Mouse (Mus musculus): Measurements from ENCODE around the gene Lsamp. TPM values are rescaled to one million over a fixed set of nuclear protein-coding genes. Genes with fewer than 3 reads are reported as not detected.

Gene Lsamp
- polyA plus RNA-seq, 1 experiment from 2014 or later = 4.0 TPM

GRCm38 (mm10) chr16:41826899-41827604, 1842.9 kb downstream of the Lsamp start:
- no peak overlapping the region for H3K27ac ChIP-seq
- no peaks in the 10 kb centered on the region for H3K27me3 ChIP-seq (replicated peaks)
- ATAC-seq = no peak
- no peaks in the 10 kb centered on the region for H3K36me3 ChIP-seq
- H3K4me1 ChIP-seq (replicated peaks) = no peaks in the 10 kb centered on the region
- H3K9ac ChIP-seq = no peak overlapping the region
- no peak overlapping the region for H3K4me2 ChIP-seq (replicated peaks)
- no peaks in the 10 kb centered on the region for H3K9me3 ChIP-seq
- 65% methylated on average over 5 of the region's 5 CpGs for WGBS
- H3K4me3 ChIP-seq (replicated peaks) = no peak overlapping the region

DNA sequence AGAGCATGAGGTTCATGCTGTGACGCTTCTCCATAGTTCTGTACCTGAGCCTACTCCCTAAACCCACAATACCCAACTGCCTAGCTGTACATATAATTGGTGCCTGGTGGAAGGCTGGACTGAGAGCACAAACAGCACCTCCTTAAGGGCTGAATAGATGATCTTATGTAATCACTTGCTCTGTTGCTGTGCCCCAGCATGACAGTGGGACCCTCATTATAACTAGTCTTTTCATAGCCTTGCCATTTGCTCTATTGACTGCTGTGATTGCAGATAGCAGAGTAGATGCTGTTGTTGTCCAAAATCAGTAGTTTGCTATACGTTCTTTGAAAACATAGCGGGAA, 1843.4 kb downstream of the Lsamp start:
- Histone ChIP-seq H3K4me2 (replicated peaks) (no peak overlapping the region), H3K27ac (no peak overlapping the region), H3K9ac (no peak overlapping the region), H3K27me3 (replicated peaks) (no peaks in the 10 kb centered on the region), H3K36me3 (no peaks in the 10 kb centered on the region), H3K4me1 (replicated peaks) (no peaks in the 10 kb centered on the region), H3K4me3 (replicated peaks) (no peak overlapping the region), H3K9me3 (no peaks in the 10 kb centered on the region)
- WGBS = 86% methylated on average over 3 of the region's 3 CpGs
- no peak for ATAC-seq

DNA sequence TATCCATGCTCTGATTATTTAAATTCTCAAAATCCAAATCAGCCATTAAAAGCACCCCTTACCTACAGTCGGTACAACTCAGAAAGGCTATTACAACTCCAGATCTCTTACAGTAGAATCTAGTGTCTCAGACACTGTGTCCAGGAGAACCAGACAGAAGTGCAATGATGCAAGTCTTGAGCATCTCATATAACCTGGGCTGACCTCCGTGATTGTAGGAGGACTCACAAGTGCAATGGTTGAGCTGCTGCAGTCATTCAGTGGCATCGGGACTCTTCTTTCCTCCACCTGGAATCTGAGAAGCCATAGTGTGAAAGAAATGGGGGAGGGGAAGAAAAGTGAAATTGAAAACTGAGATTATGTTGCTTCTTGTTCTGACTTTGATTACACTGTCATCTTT, 1850.5 kb downstream of the Lsamp start:
- H3K4me3 ChIP-seq (replicated peaks) = no peak overlapping the region
- no peak overlapping the region for H3K9ac ChIP-seq
- no peaks in the 10 kb centered on the region for H3K9me3 ChIP-seq
- ATAC-seq = no peak
- H3K4me2 ChIP-seq (replicated peaks) = no peak overlapping the region
- H3K27ac ChIP-seq = no peak overlapping the region
- H3K27me3 ChIP-seq (replicated peaks) = no peaks in the 10 kb centered on the region
- H3K36me3 ChIP-seq = no peaks in the 10 kb centered on the region
- WGBS = 82% methylated on average over 3 of the region's 3 CpGs
- H3K4me1 ChIP-seq (replicated peaks) = no peaks in the 10 kb centered on the region

DNA sequence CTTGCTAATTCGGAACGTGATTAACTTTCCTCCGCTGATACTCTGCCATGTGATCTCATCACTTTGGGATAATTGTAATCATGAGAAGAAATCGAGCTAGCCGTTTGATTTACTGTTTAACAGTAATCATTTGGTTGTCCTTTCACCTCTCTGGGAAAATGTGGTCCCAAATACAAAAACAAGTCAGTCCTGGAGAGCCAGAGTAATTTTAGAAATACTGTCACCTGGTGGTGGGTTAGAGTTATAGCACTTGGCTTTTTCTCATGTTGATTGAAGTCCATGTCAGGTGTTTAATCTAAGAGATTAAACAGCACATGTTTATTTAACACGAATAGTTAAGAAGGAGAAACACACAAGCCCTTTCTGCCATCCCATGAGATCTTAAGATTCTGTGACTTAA, 1851.6 kb downstream of the Lsamp start:
- H3K9ac ChIP-seq = no peak overlapping the region
- H3K4me3 ChIP-seq (replicated peaks) = no peak overlapping the region
- H3K4me2 ChIP-seq (replicated peaks) = no peak overlapping the region
- no peak for ATAC-seq
- no peak overlapping the region for H3K27ac ChIP-seq
- no peaks in the 10 kb centered on the region for H3K27me3 ChIP-seq (replicated peaks)
- H3K36me3 ChIP-seq = no peaks in the 10 kb centered on the region
- H3K9me3 ChIP-seq = no peaks in the 10 kb centered on the region
- no peaks in the 10 kb centered on the region for H3K4me1 ChIP-seq (replicated peaks)
- 52% methylated on average over 6 of the region's 6 CpGs for WGBS

GRCm38 (mm10) chr16:41839751-41840404, 1855.7 kb downstream of the Lsamp start:
- no peak overlapping the region for H3K4me3 ChIP-seq (replicated peaks)
- H3K9me3 ChIP-seq = no peaks in the 10 kb centered on the region
- no peak for ATAC-seq
- no peaks in the 10 kb centered on the region for H3K27me3 ChIP-seq (replicated peaks)
- H3K27ac ChIP-seq = no peak overlapping the region
- no peaks in the 10 kb centered on the region for H3K36me3 ChIP-seq
- H3K4me2 ChIP-seq (replicated peaks) = no peak overlapping the region
- H3K4me1 ChIP-seq (replicated peaks) = no peaks in the 10 kb centered on the region
- H3K9ac ChIP-seq = no peak overlapping the region
- WGBS = 57% methylated on average over 2 of the region's 2 CpGs

GRCm38 (mm10) chr16:41846903-41847302, 1862.7 kb downstream of the Lsamp start:
- no peaks in the 10 kb centered on the region for H3K27me3 ChIP-seq (replicated peaks)
- H3K36me3 ChIP-seq = no peaks in the 10 kb centered on the region
- no peak overlapping the region for H3K27ac ChIP-seq
- ATAC-seq = no peak
- no peaks in the 10 kb centered on the region for H3K9me3 ChIP-seq
- H3K9ac ChIP-seq = no peak overlapping the region
- H3K4me2 ChIP-seq (replicated peaks) = no peak overlapping the region
- no peak overlapping the region for H3K4me3 ChIP-seq (replicated peaks)
- WGBS = 66% methylated on average over 6 of the region's 6 CpGs
- no peaks in the 10 kb centered on the region for H3K4me1 ChIP-seq (replicated peaks)

GRCm38 (mm10) chr16:41871917-41872593, 1887.9 kb downstream of the Lsamp start:
- H3K27me3 ChIP-seq (replicated peaks) = no peaks in the 10 kb centered on the region
- no peaks in the 10 kb centered on the region for H3K36me3 ChIP-seq
- no peak overlapping the region for H3K27ac ChIP-seq
- H3K4me3 ChIP-seq (replicated peaks) = no peak overlapping the region
- 86% methylated on average over 6 of the region's 6 CpGs for WGBS
- no peak overlapping the region for H3K4me2 ChIP-seq (replicated peaks)
- H3K9me3 ChIP-seq = no peaks in the 10 kb centered on the region
- no peak overlapping the region for H3K9ac ChIP-seq
- no peaks in the 10 kb centered on the region for H3K4me1 ChIP-seq (replicated peaks)
- ATAC-seq = no peak

DNA sequence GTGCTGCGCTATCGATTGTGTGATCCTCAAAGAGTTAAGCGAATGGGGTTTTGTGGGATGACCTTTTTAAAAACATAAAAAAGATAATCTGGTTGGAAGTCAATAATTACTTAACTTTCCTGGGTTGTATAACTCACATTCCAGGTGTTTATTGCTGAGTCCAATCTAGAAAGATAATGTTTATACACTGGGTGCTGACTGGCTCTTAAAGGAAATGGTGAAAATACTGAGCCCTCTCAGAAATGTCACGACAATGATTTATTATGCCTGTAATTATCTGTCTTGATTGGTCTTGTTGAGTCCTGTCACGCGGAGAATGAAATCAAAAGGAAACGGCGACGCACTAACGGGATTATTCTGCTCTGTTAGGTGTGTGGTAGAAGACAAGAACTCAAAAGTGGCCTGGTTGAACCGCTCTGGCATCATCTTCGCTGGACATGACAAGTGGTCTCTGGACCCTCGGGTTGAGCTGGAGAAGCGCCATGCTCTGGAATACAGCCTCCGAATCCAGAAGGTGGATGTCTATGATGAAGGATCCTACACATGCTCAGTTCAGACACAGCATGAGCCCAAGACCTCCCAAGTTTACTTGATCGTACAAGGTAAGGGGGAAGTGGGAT, 1904.5 kb downstream of the Lsamp start:
- WGBS = 68% methylated on average over 16 of the region's 16 CpGs
- Histone ChIP-seq H3K4me1 (replicated peaks) (no peaks in the 10 kb centered on the region), H3K9ac (no peak overlapping the region), H3K4me2 (replicated peaks) (no peak overlapping the region), H3K4me3 (replicated peaks) (no peak overlapping the region), H3K9me3 (no peaks in the 10 kb centered on the region), H3K27me3 (replicated peaks) (no peaks in the 10 kb centered on the region), H3K27ac (no peak overlapping the region), H3K36me3 (no peaks in the 10 kb centered on the region)
- peak; percentile 92 for ATAC-seq

GRCm38 (mm10) chr16:41900783-41901182, 1916.6 kb downstream of the Lsamp start:
- no peaks in the 10 kb centered on the region for H3K27me3 ChIP-seq (replicated peaks)
- H3K4me2 ChIP-seq (replicated peaks) = no peak overlapping the region
- H3K9me3 ChIP-seq = no peaks in the 10 kb centered on the region
- 53% methylated on average over 2 of the region's 2 CpGs for WGBS
- H3K4me1 ChIP-seq (replicated peaks) = no peaks in the 10 kb centered on the region
- no peak overlapping the region for H3K27ac ChIP-seq
- H3K36me3 ChIP-seq = no peaks in the 10 kb centered on the region
- no peak for ATAC-seq
- no peak overlapping the region for H3K9ac ChIP-seq
- H3K4me3 ChIP-seq (replicated peaks) = no peak overlapping the region

GRCm38 (mm10) chr16:41903654-41904053, 1919.5 kb downstream of the Lsamp start:
- 71% methylated on average over 3 of the region's 3 CpGs for WGBS
- Histone ChIP-seq H3K4me1 (replicated peaks) (no peaks in the 10 kb centered on the region), H3K9me3 (no peaks in the 10 kb centered on the region), H3K4me3 (replicated peaks) (no peak overlapping the region), H3K27ac (no peak overlapping the region), H3K4me2 (replicated peaks) (no peak overlapping the region), H3K36me3 (no peaks in the 10 kb centered on the region), H3K27me3 (replicated peaks) (no peaks in the 10 kb centered on the region), H3K9ac (no peak overlapping the region)
- ATAC-seq = no peak

DNA sequence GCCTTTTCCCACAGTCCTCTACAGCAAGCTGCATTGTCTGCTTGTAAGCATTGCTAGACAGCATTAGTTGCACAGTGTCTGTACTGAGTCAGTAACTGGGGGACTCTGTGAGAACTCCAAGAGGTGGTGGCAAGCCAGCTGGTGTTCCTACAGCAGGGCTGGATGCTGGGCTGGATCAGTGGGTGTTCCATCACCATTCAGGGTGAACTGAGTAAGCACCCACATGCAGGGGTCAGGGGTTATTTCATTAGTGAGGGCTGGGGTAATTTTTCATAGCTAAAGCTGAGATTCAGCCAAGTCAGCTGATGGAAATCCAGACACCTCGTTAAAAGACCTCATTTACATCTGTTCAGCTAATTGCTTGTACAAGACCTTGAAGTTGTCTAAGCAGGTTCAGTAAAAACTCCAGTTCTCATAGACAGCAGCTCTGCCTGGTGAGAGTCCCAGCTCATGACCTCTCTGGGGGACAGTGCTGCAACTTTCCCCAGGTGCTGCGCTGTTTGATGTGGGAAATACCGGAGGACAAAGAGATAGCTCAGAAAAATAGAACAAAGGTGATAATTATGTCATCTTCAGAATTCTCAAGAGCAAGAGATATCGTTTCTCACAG, 1928.5 kb downstream of the Lsamp start:
- no peak for ATAC-seq
- no peaks in the 10 kb centered on the region for H3K27me3 ChIP-seq (replicated peaks)
- H3K4me3 ChIP-seq (replicated peaks) = no peak overlapping the region
- H3K27ac ChIP-seq = no peak overlapping the region
- H3K9ac ChIP-seq = no peak overlapping the region
- no peaks in the 10 kb centered on the region for H3K4me1 ChIP-seq (replicated peaks)
- 68% methylated on average over 4 of the region's 4 CpGs for WGBS
- no peaks in the 10 kb centered on the region for H3K9me3 ChIP-seq
- no peaks in the 10 kb centered on the region for H3K36me3 ChIP-seq
- no peak overlapping the region for H3K4me2 ChIP-seq (replicated peaks)

DNA sequence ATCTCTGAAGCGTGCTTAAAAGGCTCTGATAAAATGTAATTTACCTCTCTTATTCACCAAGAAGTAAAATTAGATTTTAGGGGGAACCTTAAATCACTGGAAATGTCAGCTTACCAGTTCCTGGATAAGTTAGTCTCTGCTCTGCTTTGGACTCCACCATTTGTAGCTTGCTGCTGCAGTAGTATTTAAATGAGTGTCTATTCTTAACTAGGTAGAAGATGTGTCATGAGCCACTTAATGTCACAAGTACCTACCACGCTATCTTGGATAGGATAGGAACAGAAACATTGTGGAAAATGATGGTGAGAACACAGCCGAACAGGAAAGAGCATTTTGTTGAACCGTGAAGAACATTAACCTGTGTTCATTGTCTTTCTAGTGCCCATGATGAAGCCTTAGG, 1929.2 kb downstream of the Lsamp start:
- no peaks in the 10 kb centered on the region for H3K4me1 ChIP-seq (replicated peaks)
- WGBS = 87% methylated on average over 4 of the region's 4 CpGs
- H3K4me3 ChIP-seq (replicated peaks) = no peak overlapping the region
- no peak overlapping the region for H3K27ac ChIP-seq
- H3K9ac ChIP-seq = no peak overlapping the region
- no peak overlapping the region for H3K4me2 ChIP-seq (replicated peaks)
- H3K36me3 ChIP-seq = no peaks in the 10 kb centered on the region
- H3K9me3 ChIP-seq = no peaks in the 10 kb centered on the region
- H3K27me3 ChIP-seq (replicated peaks) = no peaks in the 10 kb centered on the region
- ATAC-seq = no peak

Data from intestine, embryonic 15.5 days (tissue).